Mouse (Mus musculus): ENCODE measurements around the gene 1810013L24Rik. TPM values are rescaled to one million over a fixed set of nuclear protein-coding genes. Genes with fewer than 3 reads are reported as not detected.

Gene 1810013L24Rik
- total RNA-seq (2014; rRNA removed) (33.8 and 41.1 TPM in 2 replicates), polyA plus RNA-seq (2012; rRNA removed) (8.9 and 11.1 TPM in 2 replicates)

DNA sequence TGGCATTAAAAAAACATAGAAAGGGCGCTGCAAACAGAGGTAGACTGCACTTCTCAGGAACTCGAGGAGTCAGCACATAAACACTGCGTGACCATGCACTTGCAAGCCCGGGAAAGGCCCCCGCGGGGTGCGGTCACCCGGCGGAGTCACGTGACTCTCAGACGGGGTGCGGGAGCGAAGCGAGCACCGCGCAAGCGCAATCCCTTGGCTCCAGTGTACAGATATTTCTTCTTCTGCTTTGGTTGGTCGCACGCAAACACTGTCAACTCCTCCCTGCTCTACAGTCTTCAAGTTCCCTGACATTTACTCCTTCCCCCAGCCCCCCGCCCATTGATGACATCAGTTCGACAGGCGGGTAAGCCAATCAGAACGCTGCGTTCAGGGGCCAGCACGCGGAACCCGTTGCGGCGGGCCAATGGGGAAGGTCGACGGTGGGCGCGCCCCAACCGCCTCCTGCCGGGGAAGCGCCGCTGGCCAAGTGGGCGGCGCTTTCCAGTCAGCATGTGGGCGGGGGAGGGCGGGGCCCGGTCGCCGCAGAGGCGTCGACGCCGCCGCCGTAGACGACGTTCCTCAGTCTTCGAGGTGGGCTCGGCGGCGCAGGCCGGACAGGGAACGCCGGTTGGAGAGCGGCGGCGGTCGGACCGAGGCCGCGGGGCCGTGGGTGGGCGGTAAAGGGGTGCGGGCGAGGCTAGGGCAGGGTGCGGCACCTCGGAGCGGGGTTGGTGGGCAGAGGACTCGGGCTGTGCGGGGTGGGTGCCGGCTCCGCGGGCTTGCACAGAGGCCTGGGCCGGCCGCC lies at the start of gene 1810013L24Rik:
Gene 1810013L24Rik (plus strand): TSS at position 537 of the 796 bp plus-strand sequence.
- Histone ChIP-seq H3K9ac (ENCODE audit: low read depth, low read length) (peak within 1 kb of the TSS; percentile 97), H3K4me3 (ENCODE audit: insufficient read depth, low read depth, low read length) (peak within 1 kb of the TSS; percentile 91), H3K36me3 (ENCODE audit: control insufficient read depth, insufficient read depth, low read length) (peaks cover 16% of the 10 kb centered on the region; the same call in 1 of the 2 replicates), H3K4me1 (ENCODE audit: control insufficient read depth, insufficient read depth, low read length) (peaks cover 10% of the 10 kb centered on the region), H3K27me3 (ENCODE audit: control insufficient read depth, insufficient read depth, low read length) (no peaks in the 10 kb centered on the region), H3K27ac (replicated peaks; ENCODE audit: insufficient read depth, low read depth, low read length) (peak within 1 kb of the TSS; percentile 99), H3K79me2 (ENCODE audit: control insufficient read depth, insufficient read depth, low read length) (peaks cover 16% of the 10 kb centered on the region; the same call in 1 of the 2 replicates)
- WGBS, result under 1% methylated on average over 79 of the region's 80 CpGs
- DNase-seq (ENCODE audit: extremely low read depth, low read depth, low spot score), result peak; percentile 99
- TF ChIP-seq POLR2A (IDR thresholded peaks at IDR 0.05; ENCODE audit: extremely low read depth, insufficient read depth, low read length) (peak; percentile 98), CTCF (IDR thresholded peaks at IDR 0.05; ENCODE audit: low read depth, low read length) (no peak)

GRCm38 (mm10) chr16:8780187-8780586 lies 49.7 kb upstream of the 1810013L24Rik start:
- H3K79me2 ChIP-seq (ENCODE audit: control insufficient read depth, insufficient read depth, low read length), result no peaks in the 10 kb centered on the region
- no peak overlapping the region for H3K27ac ChIP-seq (replicated peaks; ENCODE audit: insufficient read depth, low read depth, low read length)
- H3K4me3 ChIP-seq (ENCODE audit: insufficient read depth, low read depth, low read length), result no peak overlapping the region
- no peaks in the 10 kb centered on the region for H3K27me3 ChIP-seq (ENCODE audit: control insufficient read depth, insufficient read depth, low read length)
- H3K36me3 ChIP-seq (ENCODE audit: control insufficient read depth, insufficient read depth, low read length), result no peaks in the 10 kb centered on the region
- DNase-seq (ENCODE audit: extremely low read depth, low read depth, low spot score), result no peak
- no peaks in the 10 kb centered on the region for H3K4me1 ChIP-seq (ENCODE audit: control insufficient read depth, insufficient read depth, low read length)
- TF ChIP-seq CTCF (IDR thresholded peaks at IDR 0.05; ENCODE audit: low read depth, low read length), result no peak
- TF ChIP-seq POLR2A (IDR thresholded peaks at IDR 0.05; ENCODE audit: extremely low read depth, insufficient read depth, low read length), result no peak
- no peak overlapping the region for H3K9ac ChIP-seq (ENCODE audit: low read depth, low read length)
- 79% methylated on average over 3 of the region's 3 CpGs for WGBS

- no peak for DNase-seq (ENCODE audit: extremely low read depth, low read depth, low spot score)
- H3K27me3 ChIP-seq (ENCODE audit: control insufficient read depth, insufficient read depth, low read length), result no peaks in the 10 kb centered on the region
- no peaks in the 10 kb centered on the region for H3K36me3 ChIP-seq (ENCODE audit: control insufficient read depth, insufficient read depth, low read length)
- no peak overlapping the region for H3K4me3 ChIP-seq (ENCODE audit: insufficient read depth, low read depth, low read length)
- no peak overlapping the region for H3K9ac ChIP-seq (ENCODE audit: low read depth, low read length)
- WGBS, result 70% methylated on average over 6 of the region's 6 CpGs
- no peaks in the 10 kb centered on the region for H3K79me2 ChIP-seq (ENCODE audit: control insufficient read depth, insufficient read depth, low read length)
- H3K4me1 ChIP-seq (ENCODE audit: control insufficient read depth, insufficient read depth, low read length), result no peaks in the 10 kb centered on the region
- no peak overlapping the region for H3K27ac ChIP-seq (replicated peaks; ENCODE audit: insufficient read depth, low read depth, low read length)
- TF ChIP-seq CTCF (IDR thresholded peaks at IDR 0.05; ENCODE audit: low read depth, low read length) (no peak), POLR2A (IDR thresholded peaks at IDR 0.05; ENCODE audit: extremely low read depth, insufficient read depth, low read length) (no peak)
These were observed 48.7 kb upstream of the 1810013L24Rik start for GRCm38 (mm10) chr16:8781191-8781590.

DNA sequence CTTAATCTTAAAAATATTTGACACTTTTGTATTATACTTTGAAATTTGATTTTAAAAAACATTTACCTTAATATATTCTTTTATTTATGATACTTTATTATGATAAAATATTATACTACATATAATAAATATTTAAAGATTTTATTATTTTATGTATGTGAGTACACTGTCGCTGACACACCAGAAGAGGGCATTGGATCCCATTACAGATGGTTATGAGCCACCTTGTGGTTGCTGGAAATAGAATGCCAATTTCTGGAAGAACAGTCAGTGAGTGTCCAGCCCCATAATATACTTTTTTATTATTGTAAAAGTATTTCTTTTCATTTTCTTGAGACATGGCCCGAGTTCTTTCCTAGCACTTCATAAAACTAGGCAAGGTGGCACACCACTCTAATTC lies 48.2 kb upstream of the 1810013L24Rik start:
- no peak for TF ChIP-seq POLR2A (IDR thresholded peaks at IDR 0.05; ENCODE audit: extremely low read depth, insufficient read depth, low read length)
- TF ChIP-seq CTCF (IDR thresholded peaks at IDR 0.05; ENCODE audit: low read depth, low read length), result no peak
- Histone ChIP-seq H3K4me1 (ENCODE audit: control insufficient read depth, insufficient read depth, low read length) (no peaks in the 10 kb centered on the region), H3K27ac (replicated peaks; ENCODE audit: insufficient read depth, low read depth, low read length) (no peak overlapping the region), H3K9ac (ENCODE audit: low read depth, low read length) (no peak overlapping the region), H3K36me3 (ENCODE audit: control insufficient read depth, insufficient read depth, low read length) (no peaks in the 10 kb centered on the region), H3K79me2 (ENCODE audit: control insufficient read depth, insufficient read depth, low read length) (no peaks in the 10 kb centered on the region), H3K4me3 (ENCODE audit: insufficient read depth, low read depth, low read length) (no peak overlapping the region), H3K27me3 (ENCODE audit: control insufficient read depth, insufficient read depth, low read length) (no peaks in the 10 kb centered on the region)
- DNase-seq (ENCODE audit: extremely low read depth, low read depth, low spot score), result no peak
- 87% methylated on average over 2 of the region's 2 CpGs for WGBS

- TF ChIP-seq CTCF (IDR thresholded peaks at IDR 0.05; ENCODE audit: low read depth, low read length) (no peak), POLR2A (IDR thresholded peaks at IDR 0.05; ENCODE audit: extremely low read depth, insufficient read depth, low read length) (no peak)
- Histone ChIP-seq H3K36me3 (ENCODE audit: control insufficient read depth, insufficient read depth, low read length) (no peaks in the 10 kb centered on the region), H3K27me3 (ENCODE audit: control insufficient read depth, insufficient read depth, low read length) (no peaks in the 10 kb centered on the region), H3K27ac (replicated peaks; ENCODE audit: insufficient read depth, low read depth, low read length) (no peak overlapping the region), H3K9ac (ENCODE audit: low read depth, low read length) (no peak overlapping the region), H3K79me2 (ENCODE audit: control insufficient read depth, insufficient read depth, low read length) (no peaks in the 10 kb centered on the region), H3K4me1 (ENCODE audit: control insufficient read depth, insufficient read depth, low read length) (no peaks in the 10 kb centered on the region), H3K4me3 (ENCODE audit: insufficient read depth, low read depth, low read length) (no peak overlapping the region)
- WGBS, result 77% methylated on average over 16 of the region's 16 CpGs
- DNase-seq (ENCODE audit: extremely low read depth, low read depth, low spot score), result no peak
These were observed 46.5 kb upstream of the 1810013L24Rik start for GRCm38 (mm10) chr16:8783198-8783913.

Data from liver, adult 2 months (tissue).